Mouse (Mus musculus) stomach, postnatal 0 days (tissue): ENCODE measurements around the gene Zfp335.

Experiments
- CTCF ChIP-seq: IDR thresholded peaks from 2 replicates; pipeline ENCODE4 v1.5.1; 2016; ENCODE audit warnings: antibody characterized with exemption, low read depth, mild to moderate bottlenecking, moderate library complexity
- EP300 ChIP-seq: optimal IDR thresholded peaks from 2 replicates; pipeline ENCODE3; 2016; ENCODE audit warnings: antibody characterized with exemption

DNA sequence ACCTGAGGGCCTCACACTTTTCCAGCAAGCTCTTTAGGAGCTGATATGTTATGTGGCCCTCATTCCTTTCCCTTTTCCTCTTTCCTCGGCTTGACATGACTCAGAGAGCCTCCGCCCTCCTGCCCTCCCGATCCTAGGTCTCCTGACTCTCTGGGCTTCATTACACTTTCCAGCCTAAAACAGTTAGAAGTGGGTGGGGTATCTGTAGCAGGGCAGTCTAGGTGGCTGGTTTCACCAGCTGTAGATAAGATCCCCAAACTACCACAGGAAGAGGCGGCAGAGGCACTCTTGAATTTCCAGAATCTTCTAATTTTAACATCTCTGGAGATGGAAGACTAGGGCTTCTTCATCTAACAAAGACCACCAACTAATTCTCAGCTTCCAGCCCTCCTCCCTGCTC lies 47.0 kb downstream of the Zfp335 start:
- TF ChIP-seq CTCF (no peak), EP300 (no peak)
